Mouse (Mus musculus) heart, adult 11 months (tissue): Measurements from ENCODE around the gene Spice1.

Experiments
- DNase-seq: peaks from one replicate; pipeline ENCODE4 v3.0.0; 2022

The Spice1 gene

DNA sequence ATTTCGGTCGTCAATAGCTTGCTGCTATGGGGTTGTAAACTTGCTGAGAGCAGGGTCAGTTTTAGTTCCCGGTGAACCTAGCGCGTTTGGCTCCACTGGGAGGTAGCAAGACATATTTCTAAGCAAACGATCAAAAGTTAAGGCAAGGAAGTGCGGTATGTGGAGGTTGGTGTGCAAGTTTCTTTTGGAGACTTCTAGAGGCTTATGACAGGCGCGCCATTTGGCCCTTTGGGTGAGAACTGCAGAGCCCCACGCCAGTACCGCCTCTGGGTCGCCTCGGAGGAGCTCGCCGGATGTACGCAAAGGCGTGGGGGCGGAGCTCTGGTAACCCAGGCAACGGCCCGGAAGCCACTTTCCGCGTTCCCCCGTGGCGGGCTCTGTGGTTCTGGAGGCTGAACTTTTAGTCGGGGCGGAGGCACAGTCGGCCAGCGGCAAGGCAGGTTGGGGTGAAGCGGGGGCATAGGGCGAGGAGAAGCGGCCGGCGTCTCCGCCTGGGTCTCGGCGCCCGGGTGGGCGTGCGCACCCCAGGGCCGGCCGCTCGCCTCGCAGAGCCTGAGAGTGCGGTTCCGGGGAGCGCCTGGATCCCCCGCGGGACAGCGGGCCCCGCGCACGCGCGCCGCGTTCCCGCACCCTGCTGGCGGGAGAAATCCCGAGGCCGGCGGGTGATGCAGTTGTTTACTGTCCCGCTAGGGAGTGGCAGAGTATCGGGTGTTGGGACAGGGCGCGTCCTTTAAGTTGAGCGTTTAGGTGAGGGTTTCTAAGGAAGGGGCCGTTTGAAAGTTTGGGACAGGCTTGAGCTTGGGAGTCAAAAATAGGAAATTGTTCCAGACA is at the start of gene Spice1:
Spice1 (plus strand) TSS at position 51 of the 831 bp plus-strand sequence.
- DNase-seq = peak; percentile 99

DNA sequence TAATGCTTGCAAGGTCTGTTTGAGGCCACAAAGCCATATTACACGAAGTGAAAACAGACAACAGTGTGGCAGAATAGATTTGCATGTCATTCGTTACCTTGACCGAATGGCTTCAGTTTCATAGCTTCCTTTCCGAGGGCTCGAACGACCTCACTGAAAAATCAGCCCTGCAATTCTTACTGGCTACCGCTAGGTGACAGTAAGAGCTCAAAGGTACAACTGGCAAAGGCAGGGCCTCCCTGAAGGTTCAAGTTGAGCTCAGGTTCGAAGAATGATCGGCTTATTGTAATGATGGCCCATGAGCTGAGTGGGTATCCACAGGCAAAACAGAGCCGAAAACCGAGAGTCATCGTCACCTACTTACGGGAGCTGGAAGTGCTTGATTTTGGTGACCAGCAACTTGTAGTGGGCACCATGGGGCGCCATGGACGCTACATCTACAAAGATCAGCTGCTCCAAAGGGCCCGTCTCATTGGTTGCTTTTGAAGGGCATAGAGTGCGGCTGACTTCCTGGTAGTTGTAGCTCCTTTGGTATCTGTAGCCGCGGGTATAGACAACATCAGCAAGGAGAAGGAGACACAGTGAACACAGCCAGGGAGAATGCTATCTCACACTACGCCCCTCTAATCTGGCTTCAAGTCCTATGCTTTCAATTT is 47.4 kb upstream of the Spice1 start:
- DNase-seq = no peak

DNA sequence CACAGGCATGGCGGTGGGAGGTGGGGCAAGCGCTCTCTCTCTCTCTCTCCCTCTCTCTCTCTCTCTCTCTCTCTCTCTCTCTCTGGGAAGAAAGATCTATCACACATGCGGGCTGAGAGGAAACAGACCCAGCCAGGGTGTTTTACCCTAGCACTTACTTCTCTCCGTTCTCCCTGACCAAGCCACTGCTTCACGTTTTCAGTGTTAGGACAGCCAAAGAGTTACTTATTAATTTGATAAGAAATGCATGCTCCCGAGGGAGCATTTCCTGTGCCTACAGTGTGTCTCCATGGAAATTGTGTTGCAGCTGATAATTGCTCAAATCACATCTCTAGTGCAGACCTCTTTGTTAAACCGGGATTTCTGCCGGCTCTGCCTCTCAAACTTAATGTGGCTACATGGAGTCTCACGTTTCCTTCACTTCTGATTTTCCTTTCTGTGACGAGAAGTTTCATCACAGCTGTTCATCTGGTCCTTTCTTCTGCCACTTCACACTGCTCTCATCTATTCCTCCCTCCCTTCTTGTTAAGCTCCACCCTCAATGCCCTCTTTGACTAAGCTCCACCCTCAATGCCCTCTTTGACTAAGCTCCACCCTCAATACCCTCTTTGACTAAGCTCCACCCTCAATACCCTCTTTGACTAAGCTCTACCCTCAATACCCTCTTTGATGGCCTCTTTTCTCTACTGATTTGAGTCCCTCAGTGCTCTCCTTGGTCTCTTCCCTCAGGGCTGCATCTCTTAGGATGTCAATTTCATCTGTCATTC is 44.6 kb upstream of the Spice1 start:
- no peak for DNase-seq

- no peak for DNase-seq
Observed at GRCm38 (mm10) chr16:44303822-44304221, 43.1 kb upstream of the Spice1 start.

- DNase-seq = no peak
Observed at GRCm38 (mm10) chr16:44305606-44306005, 41.3 kb upstream of the Spice1 start.

DNA sequence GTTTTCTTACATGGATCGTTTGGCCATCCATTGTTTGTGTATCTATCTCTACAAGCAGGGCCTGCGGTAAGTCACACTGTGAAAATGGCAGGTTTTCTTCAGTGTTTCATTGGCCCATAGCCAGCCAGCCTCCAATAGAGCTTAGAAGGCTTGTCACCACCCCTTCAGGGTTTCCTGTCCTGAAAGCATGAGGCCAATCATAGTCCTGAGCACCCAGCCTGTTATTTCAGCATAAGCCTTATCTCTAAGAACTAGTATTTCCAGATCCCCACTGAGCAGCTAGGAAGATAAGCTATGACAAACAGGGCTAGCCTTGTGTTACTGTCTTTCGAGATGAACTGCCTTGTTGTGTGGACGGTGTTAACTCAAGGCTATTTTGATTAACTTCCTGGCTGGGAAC is 33.5 kb upstream of the Spice1 start:
- DNase-seq = peak; percentile 82

- DNase-seq = no peak
Observed at GRCm38 (mm10) chr16:44316350-44316749, 30.6 kb upstream of the Spice1 start.

GRCm38 (mm10) chr16:44320232-44320631 is 26.7 kb upstream of the Spice1 start:
- peak; percentile 4 for DNase-seq

- no peak for DNase-seq
Observed at GRCm38 (mm10) chr16:44328644-44329043, 18.3 kb upstream of the Spice1 start.

DNA sequence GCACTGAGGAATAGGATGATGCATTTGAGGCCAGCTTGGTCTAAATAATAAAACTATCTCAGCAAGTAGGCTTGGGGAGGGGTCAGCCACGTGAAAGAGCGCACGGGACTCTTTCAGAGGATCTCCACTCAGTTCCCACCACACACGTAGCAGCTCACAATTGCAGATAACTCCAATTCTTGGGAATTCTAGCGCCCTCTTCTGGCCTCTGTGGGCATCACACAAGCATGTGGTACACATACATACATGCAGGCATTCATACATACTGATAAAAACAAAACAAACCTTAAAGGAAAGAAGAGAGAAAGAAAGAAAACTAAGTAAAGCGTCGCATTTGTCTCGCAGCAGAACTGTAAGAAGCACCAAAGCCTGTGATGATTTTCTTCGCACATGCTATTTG is 16.3 kb upstream of the Spice1 start:
- DNase-seq = no peak

DNA sequence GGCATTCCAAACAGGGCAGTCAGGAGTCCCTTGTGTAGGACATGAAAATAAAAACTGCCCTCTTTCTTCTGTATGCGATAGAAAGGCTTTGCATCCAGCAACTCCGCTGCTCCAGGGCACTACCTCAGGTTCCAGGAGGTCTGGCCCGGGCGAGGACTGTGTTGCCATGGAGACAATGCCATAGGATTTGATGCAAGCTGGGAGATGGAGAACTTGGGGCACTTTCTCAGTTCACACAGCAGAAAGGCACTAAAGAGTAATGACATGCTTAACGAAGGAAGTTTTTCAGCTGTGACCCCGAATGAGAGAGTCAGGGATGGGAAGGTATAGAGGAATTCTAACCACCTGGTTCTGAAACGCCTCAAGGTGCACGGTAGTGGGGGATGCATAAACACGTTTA is 15.8 kb upstream of the Spice1 start:
- DNase-seq = no peak

DNA sequence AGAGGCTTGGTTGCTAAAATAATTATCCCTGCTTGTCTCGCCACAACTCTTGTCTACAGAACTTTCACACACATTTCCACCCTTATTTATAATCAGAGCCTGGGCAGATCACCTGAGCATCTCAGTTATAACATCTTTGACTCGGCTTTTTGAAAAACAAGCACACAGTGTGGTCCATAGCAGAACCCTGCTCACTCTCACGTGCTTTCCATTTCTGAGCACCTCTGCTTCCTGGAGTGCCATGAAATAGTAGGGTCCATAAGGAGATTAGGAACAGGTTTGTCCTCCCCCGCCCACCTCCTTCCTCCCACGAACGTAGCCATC is 15.3 kb upstream of the Spice1 start:
- DNase-seq = peak; percentile 90

GRCm38 (mm10) chr16:44331995-44332860 is 14.7 kb upstream of the Spice1 start:
- DNase-seq = peak; percentile 90

DNA sequence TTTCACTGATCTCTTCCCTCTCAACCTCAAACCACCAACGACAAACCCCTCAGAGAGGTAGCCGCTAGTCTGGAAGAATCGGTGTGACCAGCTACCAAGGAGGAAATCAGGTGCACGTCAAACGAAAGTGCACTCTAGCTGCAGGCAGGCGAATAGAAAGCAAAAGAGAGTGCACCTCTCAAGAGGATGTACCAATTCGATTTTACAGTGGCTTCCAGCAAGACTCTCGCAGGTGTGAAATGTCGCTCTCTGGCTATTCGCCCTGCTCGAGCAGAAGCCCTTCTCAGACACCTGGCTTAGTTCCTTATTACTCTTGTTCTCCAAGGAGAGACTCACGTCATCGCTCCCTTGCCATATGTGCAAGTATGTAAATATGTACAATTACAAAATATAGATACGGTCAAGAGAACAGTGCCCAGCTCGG is 14.0 kb upstream of the Spice1 start, which contains the start of gene Sidt1:
Sidt1 (minus strand) TSS at position 336 of the 424 bp plus-strand sequence.
- DNase-seq = peak; percentile 84

GRCm38 (mm10) chr16:44337541-44337940 is 9.4 kb upstream of the Spice1 start:
- no peak for DNase-seq

- DNase-seq = no peak
Observed at GRCm38 (mm10) chr16:44349801-44350397, 3.0 kb downstream of the Spice1 start.

DNA sequence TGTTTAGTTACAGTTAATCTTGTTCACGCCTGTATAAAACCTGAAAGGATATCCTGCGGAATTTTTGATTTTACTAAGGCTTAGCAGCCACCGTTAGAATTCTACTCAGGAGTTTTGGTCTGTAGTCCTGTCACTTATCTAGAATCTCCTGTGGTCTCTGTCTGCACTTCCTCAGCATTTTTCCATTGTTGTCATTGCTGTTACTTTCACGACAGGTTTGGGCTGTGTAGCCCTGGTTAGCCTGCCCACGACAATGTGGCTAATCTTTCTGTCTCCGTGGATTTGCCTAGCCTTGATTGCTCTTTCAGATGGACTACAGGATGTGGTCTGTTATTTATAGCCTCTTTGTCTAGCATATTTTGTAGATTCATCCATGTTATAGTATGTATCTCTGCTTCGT is 9.4 kb downstream of the Spice1 start:
- DNase-seq = peak; percentile 93

DNA sequence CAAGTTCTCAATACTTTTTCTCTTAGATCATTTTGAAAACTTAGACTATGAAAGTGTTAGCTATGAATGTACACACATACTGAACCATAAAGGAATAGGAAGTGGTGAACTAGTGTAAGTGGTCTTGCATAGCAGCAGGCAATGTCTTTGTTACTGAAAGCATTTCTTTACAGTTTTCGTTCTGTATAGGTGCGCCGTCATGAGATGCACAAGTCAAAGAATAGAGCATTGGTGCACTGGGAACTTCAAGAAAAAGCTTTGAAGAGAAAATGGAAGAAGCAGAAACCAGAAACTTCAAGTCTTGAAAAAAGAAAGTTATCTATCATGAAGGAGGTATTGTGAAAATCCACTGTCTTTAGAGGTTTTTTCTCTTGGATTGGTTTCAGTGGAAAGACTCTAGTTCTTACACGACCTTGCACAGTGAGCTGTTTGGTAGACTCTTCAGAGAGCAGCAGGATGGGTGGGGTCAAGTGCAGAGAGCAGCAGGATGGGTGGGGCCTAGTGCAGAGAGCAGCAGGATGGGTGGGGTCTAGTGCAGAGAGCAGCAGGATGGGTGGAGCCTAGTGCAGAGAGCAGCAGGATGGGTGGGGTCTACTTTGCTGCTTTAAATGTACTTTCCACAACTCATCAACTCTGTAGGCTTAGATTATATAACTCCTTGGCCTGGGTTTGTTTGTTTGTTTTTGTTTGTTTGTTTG is 10.8 kb downstream of the Spice1 start:
- peak; percentile 99 for DNase-seq

- peak; percentile 84 for DNase-seq
Observed at GRCm38 (mm10) chr16:44361921-44362890, 15.3 kb downstream of the Spice1 start.

- DNase-seq = peak; percentile 33
Observed at GRCm38 (mm10) chr16:44365522-44365921, 18.6 kb downstream of the Spice1 start.
